Mouse (Mus musculus) CD4-positive, CD25-positive, alpha-beta regulatory T cell, adult 9 weeks (primary cell): Measurements from ENCODE around the gene Ssh3. TPM values are rescaled to one million over a fixed set of nuclear protein-coding genes. Genes with fewer than 3 reads are reported as not detected.

Source experiments
- polyA plus RNA-seq: library from polyadenylated mRNA; unstranded; fragments of 100-300 nt; shearing (Covaris generic); gene quantifications from one replicate; pipeline ENCODE4 v1.2.1, GENCODE M21; 2017

The Ssh3 gene
- polyA plus RNA-seq, result 1.5 TPM

GRCm38 (mm10) chr19:4268566-4269361 is at the start of gene Ssh3:
TSS of gene Ssh3 (minus strand) at chr19:4269180.

GRCm38 (mm10) chr19:4306190-4306577 is 37.2 kb upstream of the Ssh3 start, which contains the start of gene Grk2:
TSS of gene Grk2 (minus strand) at chr19:4306222.

GRCm38 (mm10) chr19:4282898-4283553 is 14.0 kb upstream of the Ssh3 start, which contains the start of gene Ankrd13d:
TSS of gene Ankrd13d (minus strand) at chr19:4283137.

GRCm38 (mm10) chr19:4231253-4232185 is 37.5 kb downstream of the Ssh3 start, which contains the start of gene Pold4:
TSS of gene Pold4 (plus strand) at chr19:4231899.

GRCm38 (mm10) chr19:4214071-4214770 is 54.8 kb downstream of the Ssh3 start, which contains the start of the genes Clcf1 and AC109138.7:
TSS of gene Clcf1 (plus strand) at chr19:4214238.
TSS of gene AC109138.7 (plus strand) at chr19:4214357.

Other genes with a start within 250 kb of the Ssh3 start
- 708 TPM for gene Gstp1, start 231.2 kb downstream of the Ssh3 start, polyA plus RNA-seq
- gene Gstp2, start 223.2 kb downstream of the Ssh3 start, polyA plus RNA-seq, result 3.2 TPM
- 149 TPM for gene Gstp3, start 209.6 kb downstream of the Ssh3 start, polyA plus RNA-seq
- not detected for gene Cabp2, start 187.6 kb downstream of the Ssh3 start, polyA plus RNA-seq
- 1,029 TPM for gene Cdk2ap2, start 172.0 kb downstream of the Ssh3 start, polyA plus RNA-seq
- gene Pitpnm1, start 169.2 kb downstream of the Ssh3 start, polyA plus RNA-seq, result 346 TPM
- gene Aip, start 143.3 kb downstream of the Ssh3 start, polyA plus RNA-seq, result 228 TPM
- gene Gpr152, start 129.4 kb downstream of the Ssh3 start, polyA plus RNA-seq, result not detected
- 0.38 TPM for gene Cabp4, start 125.1 kb downstream of the Ssh3 start, polyA plus RNA-seq
- gene Coro1b, start 120.6 kb downstream of the Ssh3 start, polyA plus RNA-seq, result 424 TPM
- gene Ptprcap, start 115.6 kb downstream of the Ssh3 start, polyA plus RNA-seq, result 1,706 TPM
- gene Rps6kb2, start 105.8 kb downstream of the Ssh3 start, polyA plus RNA-seq, result 58.8 TPM
- 11.0 TPM for gene Carns1, start 93.7 kb downstream of the Ssh3 start, polyA plus RNA-seq
- 828 TPM for gene Tbc1d10c, start 77.9 kb downstream of the Ssh3 start, polyA plus RNA-seq
- 1,287 TPM for gene Ppp1ca, start 77.1 kb downstream of the Ssh3 start, polyA plus RNA-seq
- 82.8 TPM for gene Rad9a, start 67.5 kb downstream of the Ssh3 start, polyA plus RNA-seq
- gene Clcf1, start 54.9 kb downstream of the Ssh3 start, polyA plus RNA-seq, result 39.2 TPM
- not detected for gene AC109138.7, start 54.8 kb downstream of the Ssh3 start, polyA plus RNA-seq
- 139 TPM for gene Pold4, start 37.3 kb downstream of the Ssh3 start, polyA plus RNA-seq
- 3.8 TPM for gene Ankrd13d, start 14.0 kb upstream of the Ssh3 start, polyA plus RNA-seq
- 52.5 TPM for gene Grk2, start 37.0 kb upstream of the Ssh3 start, polyA plus RNA-seq
- 64.3 TPM for gene Kdm2a, start 129.1 kb upstream of the Ssh3 start, polyA plus RNA-seq
- gene Rhod, start 170.3 kb upstream of the Ssh3 start, polyA plus RNA-seq, result 3.0 TPM
- gene Syt12, start 208.3 kb upstream of the Ssh3 start, polyA plus RNA-seq, result not detected
- gene 2010003K11Rik, start 229.4 kb upstream of the Ssh3 start, polyA plus RNA-seq, result not detected
- 4.6 TPM for gene Pcx, start 241.3 kb upstream of the Ssh3 start, polyA plus RNA-seq